Mouse (Mus musculus) left cerebral cortex, adult 18-20 months (tissue): ENCODE measurements around the gene Tatdn3. TPM values are rescaled to one million over a fixed set of nuclear protein-coding genes. Genes with fewer than 3 reads are reported as not detected.
"Not testable (repeated sequence)": the region's sequence is repeated elsewhere in the genome, so short reads cannot be mapped to it uniquely, and the experiment has no call there.

ENCODE experiments used
- DNase-seq, 2 experiments: peaks; one replicate each; pipeline ENCODE4 v3.0.0; 2021 to 2022; ENCODE audit warnings: low spot score in 2 of 2, mixed read lengths in 1 of 2
- total RNA-seq, 2 experiments: library from RNA; stranded (reverse); gene quantifications; 2 replicates each; pipeline ENCODE4 v1.2.3; 2021

Tatdn3 gene
- total RNA-seq, 2 experiments from 2014 or later = 27.1 to 27.8 TPM

GRCm38 (mm10) chr1:191036554-191037334, 26.0 kb downstream of the Tatdn3 start, which contains the start of gene Spata45:
Spata45 (plus strand) TSS chr1:191036639.
- DNase-seq = no peak

GRCm38 (mm10) chr1:191035649-191036048, 27.1 kb downstream of the Tatdn3 start:
- DNase-seq = peak in 1 of 2 experiments; percentile 9

GRCm38 (mm10) chr1:191030922-191031425, 31.8 kb downstream of the Tatdn3 start:
- not testable (repeated sequence) for DNase-seq

- no peak for DNase-seq
These were observed 32.5 kb downstream of the Tatdn3 start for GRCm38 (mm10) chr1:191030182-191030581.

- peak; percentile 96 to 98 for DNase-seq
These were observed 36.6 kb downstream of the Tatdn3 start, which contains the start of gene Flvcr1 for GRCm38 (mm10) chr1:191026021-191026713. Flvcr1 (minus strand) TSS chr1:191026158.

- peak; percentile 25 to 47 for DNase-seq
These were observed 37.4 kb downstream of the Tatdn3 start for GRCm38 (mm10) chr1:191025016-191026012.

GRCm38 (mm10) chr1:191023806-191024205, 38.9 kb downstream of the Tatdn3 start:
- not testable (repeated sequence) for DNase-seq

GRCm38 (mm10) chr1:191023140-191023539, 39.6 kb downstream of the Tatdn3 start:
- no peak for DNase-seq

GRCm38 (mm10) chr1:191021016-191021415, 41.7 kb downstream of the Tatdn3 start:
- no peak for DNase-seq

- DNase-seq = no peak
These were observed 42.4 kb downstream of the Tatdn3 start for GRCm38 (mm10) chr1:191020217-191020924.

- DNase-seq = no peak
These were observed 42.9 kb downstream of the Tatdn3 start for GRCm38 (mm10) chr1:191019803-191020202.

- no peak for DNase-seq
These were observed 48.5 kb downstream of the Tatdn3 start for GRCm38 (mm10) chr1:191014271-191014670.

- DNase-seq = no peak
These were observed 54.0 kb downstream of the Tatdn3 start for GRCm38 (mm10) chr1:191008707-191009106.

GRCm38 (mm10) chr1:191002201-191002600, 60.5 kb downstream of the Tatdn3 start:
- no peak for DNase-seq

- no peak for DNase-seq
These were observed 62.0 kb downstream of the Tatdn3 start for GRCm38 (mm10) chr1:191000686-191001085.

- DNase-seq = no peak
These were observed 64.7 kb downstream of the Tatdn3 start for GRCm38 (mm10) chr1:190998027-190998426.

- DNase-seq = no peak
These were observed 66.3 kb downstream of the Tatdn3 start for GRCm38 (mm10) chr1:190996346-190996877.
